Mouse (Mus musculus) intestine, postnatal 0 days (tissue): ENCODE data around the gene Ntn1. TPM values are rescaled to one million over a fixed set of nuclear protein-coding genes. Genes with fewer than 3 reads are reported as not detected.

Experiments
- ATAC-seq: fragments of 200-750 bp; cut with Nextera tagmentation; 2 replicates; pipeline ENCODE4 v1.8.0; 2017; ENCODE audit warnings: mild to moderate bottlenecking, moderate TSS enrichment, moderate library complexity
- H3K27ac ChIP-seq: fragments of 300-500 bp; sonication (generic); 2 replicates; pipeline ENCODE4 v1.5.1; 2014; ENCODE audit warnings: mild to moderate bottlenecking, low read depth, low read length, moderate library complexity
- H3K27me3 ChIP-seq: fragments of 300-500 bp; sonication (generic); replicated peaks from 2 replicates; pipeline ENCODE4 v1.6.1; 2014; ENCODE audit warnings: low read length, mixed read lengths; ENCODE audit not compliant: control insufficient read depth, insufficient read depth
- H3K36me3 ChIP-seq: fragments of 300-500 bp; sonication (generic); 2 replicates; pipeline ENCODE4 v1.6.1; 2014; ENCODE audit warnings: mild to moderate bottlenecking, moderate library complexity; ENCODE audit not compliant: control insufficient read depth, insufficient read depth
- H3K4me1 ChIP-seq: fragments of 300-500 bp; sonication (generic); replicated peaks from 2 replicates; pipeline ENCODE4 v1.6.1; 2014; ENCODE audit warnings: antibody characterized with exemption, low read length, mixed read lengths; ENCODE audit not compliant: control insufficient read depth, insufficient read depth
- H3K4me2 ChIP-seq: fragments of 300-500 bp; sonication (generic); replicated peaks from 2 replicates; pipeline ENCODE4 v1.6.1; 2014; ENCODE audit warnings: low read depth, mild to moderate bottlenecking, moderate library complexity
- H3K4me3 ChIP-seq: fragments of 300-500 bp; sonication (generic); 2 replicates; pipeline ENCODE4 v1.5.1; 2014; ENCODE audit warnings: low read depth, low read length
- H3K9ac ChIP-seq: fragments of 300-500 bp; sonication (generic); 2 replicates; pipeline ENCODE4 v1.6.1; 2014; ENCODE audit warnings: mild to moderate bottlenecking, low read depth, low read length
- H3K9me3 ChIP-seq: fragments of 300-500 bp; sonication (generic); 2 replicates; pipeline ENCODE4 v1.6.1; 2016; ENCODE audit warnings: mixed run types; ENCODE audit not compliant: control insufficient read depth
- CTCF ChIP-seq: sonication (generic); IDR thresholded peaks from 2 replicates; pipeline ENCODE4 v1.5.1; 2016; ENCODE audit warnings: low read depth, mild to moderate bottlenecking, control low read depth, antibody characterized with exemption, moderate library complexity
- WGBS: fragments of 180-500 bp; shearing (Covaris S2); extraction: QIAGEN DNeasy Blood & Tissue Kit; methylation state at CpG from one replicate; pipeline ENCODE4 v1.1.7; 2014; 5-methylcytosine and 5-hydroxymethylcytosine counted together
- polyA plus RNA-seq: library from polyadenylated mRNA; unstranded; fragments of >200 nt; fragmentation: Nextera tagmentation; extraction: Ambion mirVana; gene quantifications from 2 replicates; pipeline ENCODE4 v1.2.1, GENCODE M21; 2015

The Ntn1 gene
- polyA plus RNA-seq, 1 experiment from 2014 or later, result 8.8 TPM

DNA sequence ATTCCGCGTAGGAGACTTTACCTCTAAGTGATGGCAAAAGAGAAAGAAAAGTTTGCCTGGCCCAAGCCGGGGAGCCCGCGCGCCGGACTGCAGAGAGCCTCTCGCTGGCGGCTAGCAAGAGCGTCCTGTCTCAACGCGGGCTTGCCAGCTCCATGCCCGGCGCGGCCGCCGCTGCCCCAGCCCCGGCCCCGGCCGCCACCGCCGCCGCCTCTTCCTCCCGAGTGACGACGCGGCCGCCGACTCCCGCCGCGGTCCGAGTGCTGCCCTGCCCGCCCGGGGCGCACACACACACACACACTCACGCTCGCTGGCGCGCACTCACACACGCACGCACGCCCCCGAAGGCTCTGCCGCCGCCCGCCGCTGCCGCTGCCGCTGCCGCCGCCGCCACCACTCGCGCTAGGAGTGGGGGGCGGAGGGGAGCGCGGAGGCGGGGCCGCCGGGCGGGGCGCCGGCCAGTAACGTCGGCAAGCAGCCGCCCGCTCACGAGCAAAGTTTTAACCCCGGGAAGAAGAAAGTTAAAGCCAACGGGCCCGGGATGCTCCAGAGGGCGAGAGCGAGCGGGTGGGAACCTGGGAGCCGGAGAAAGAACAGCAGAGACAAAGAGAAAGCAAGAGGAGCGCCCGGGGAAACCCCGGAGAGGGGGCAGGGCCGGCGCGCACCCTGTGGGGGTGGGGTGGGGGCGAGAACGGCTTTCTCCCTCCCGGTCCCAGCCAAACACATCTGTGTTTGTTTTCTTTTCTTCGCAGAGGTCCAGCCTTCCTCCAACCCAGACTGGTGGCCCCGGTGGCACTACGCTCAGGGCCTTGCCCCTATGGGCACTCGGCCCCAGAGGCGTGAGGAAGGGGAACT lies 13.8 kb downstream of the Ntn1 start:
- 2% methylated on average over 82 of the region's 90 CpGs for WGBS
- peak overlapping the region; percentile 50 for H3K9ac ChIP-seq
- peak overlapping the region; percentile 98 for H3K4me2 ChIP-seq
- H3K27me3 ChIP-seq, result peaks cover 68% of the 10 kb centered on the region
- H3K4me1 ChIP-seq, result no peaks in the 10 kb centered on the region; the same call in 1 of the 2 replicates
- ATAC-seq, result peak; percentile 39; the same call in 1 of the 2 replicates
- no peak for TF ChIP-seq CTCF
- H3K4me3 ChIP-seq, result peak overlapping the region; percentile 70
- H3K9me3 ChIP-seq, result no peaks in the 10 kb centered on the region
- peak overlapping the region; percentile 57 for H3K27ac ChIP-seq
- H3K36me3 ChIP-seq, result no peaks in the 10 kb centered on the region

DNA sequence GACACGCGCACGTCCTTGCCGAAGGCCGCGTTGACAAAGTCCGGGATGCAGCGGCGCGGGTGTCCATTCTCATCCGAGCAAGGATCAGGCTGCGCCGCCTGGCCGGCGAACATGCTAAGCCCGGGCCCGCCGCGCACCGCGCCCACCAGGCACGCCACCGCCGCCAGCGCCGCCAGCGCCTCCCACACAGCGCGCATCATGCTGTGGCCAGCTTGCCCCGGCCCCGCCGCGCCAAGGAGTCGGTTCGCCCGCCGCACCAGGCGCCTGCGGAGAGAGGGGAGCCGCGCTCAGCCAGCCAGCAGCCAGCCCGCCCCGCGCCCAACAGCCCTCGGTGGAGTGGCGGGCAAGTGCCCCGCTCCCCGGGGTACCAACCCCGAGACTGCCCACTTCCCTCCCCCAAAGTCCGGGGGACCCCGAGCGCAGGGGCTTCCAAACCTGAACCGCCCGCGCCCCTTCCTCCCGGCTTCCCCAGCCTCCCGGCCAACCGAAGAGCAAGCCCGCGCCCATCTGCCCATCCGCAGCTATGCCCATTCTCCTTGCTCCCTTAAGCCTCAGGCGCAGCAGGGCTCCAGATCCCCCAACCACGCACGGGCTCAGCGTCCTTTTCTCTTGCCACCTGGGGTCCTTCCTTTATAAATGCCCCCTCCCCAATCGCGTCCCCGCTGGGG lies 14.6 kb downstream of the Ntn1 start:
- WGBS, result under 1% methylated on average over 63 of the region's 68 CpGs
- H3K36me3 ChIP-seq, result no peaks in the 10 kb centered on the region
- no peak for TF ChIP-seq CTCF
- H3K4me3 ChIP-seq, result peak overlapping the region; percentile 70
- no peaks in the 10 kb centered on the region for H3K9me3 ChIP-seq
- H3K27ac ChIP-seq, result no peak overlapping the region
- peak overlapping the region; percentile 50 for H3K9ac ChIP-seq
- ATAC-seq, result 0 out of 2 replicates have a peak, but pooled peaks have one; percentile 27
- no peaks in the 10 kb centered on the region; the same call in 1 of the 2 replicates for H3K4me1 ChIP-seq
- H3K27me3 ChIP-seq, result peaks cover 60% of the 10 kb centered on the region
- H3K4me2 ChIP-seq, result peak overlapping the region; percentile 98

DNA sequence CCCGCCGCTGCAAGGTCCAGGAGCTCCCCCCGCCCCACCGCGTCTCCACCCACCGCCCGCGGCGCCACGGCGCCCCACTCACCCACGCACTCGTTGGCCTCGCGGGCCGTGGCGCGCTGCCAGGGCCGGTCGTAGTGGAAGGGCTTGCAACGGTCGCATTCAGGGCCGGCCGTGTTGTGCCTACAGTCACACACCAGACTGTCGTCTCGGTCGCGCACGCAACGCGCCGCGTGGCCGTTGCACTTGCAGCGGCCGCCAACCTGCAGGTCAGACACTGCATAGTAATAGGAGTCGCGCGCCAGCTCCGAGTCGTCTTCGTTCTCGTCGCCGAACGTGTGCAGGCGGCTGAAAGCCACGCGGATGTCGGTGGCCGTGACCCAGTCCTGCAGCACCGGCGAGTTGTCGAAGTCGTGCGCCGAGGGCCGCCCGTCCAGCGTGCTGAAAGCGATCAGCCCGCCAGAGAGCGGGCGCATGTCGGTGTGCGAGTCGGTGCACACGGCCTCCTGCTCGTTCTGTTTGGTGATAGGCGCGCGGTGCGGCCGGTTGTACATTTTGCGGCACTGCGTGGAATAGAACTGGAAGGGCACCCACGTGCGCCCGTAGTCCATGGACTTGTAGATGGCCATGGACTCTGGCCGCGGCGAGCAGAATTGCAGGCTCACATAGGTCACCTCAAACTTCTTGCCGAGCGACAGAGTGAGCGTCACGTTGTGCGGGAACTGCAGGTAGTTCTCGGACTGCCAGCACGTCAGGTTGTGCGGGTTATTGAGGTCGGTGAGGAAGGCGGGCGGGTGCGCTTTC lies 15.4 kb downstream of the Ntn1 start:
- 1% methylated on average over 93 of the region's 94 CpGs for WGBS
- Histone ChIP-seq H3K36me3 (no peaks in the 10 kb centered on the region), H3K4me2 (peak overlapping the region; percentile 98), H3K27ac (no peak overlapping the region), H3K4me1 (no peaks in the 10 kb centered on the region; the same call in 1 of the 2 replicates), H3K27me3 (peaks cover 52% of the 10 kb centered on the region), H3K9me3 (no peaks in the 10 kb centered on the region), H3K9ac (0 out of 2 replicates have a peak overlapping the region, but pooled peaks have one; percentile 50), H3K4me3 (peak overlapping the region; percentile 70)
- ATAC-seq, result peak; percentile 11; the same call in 1 of the 2 replicates
- no peak for TF ChIP-seq CTCF

DNA sequence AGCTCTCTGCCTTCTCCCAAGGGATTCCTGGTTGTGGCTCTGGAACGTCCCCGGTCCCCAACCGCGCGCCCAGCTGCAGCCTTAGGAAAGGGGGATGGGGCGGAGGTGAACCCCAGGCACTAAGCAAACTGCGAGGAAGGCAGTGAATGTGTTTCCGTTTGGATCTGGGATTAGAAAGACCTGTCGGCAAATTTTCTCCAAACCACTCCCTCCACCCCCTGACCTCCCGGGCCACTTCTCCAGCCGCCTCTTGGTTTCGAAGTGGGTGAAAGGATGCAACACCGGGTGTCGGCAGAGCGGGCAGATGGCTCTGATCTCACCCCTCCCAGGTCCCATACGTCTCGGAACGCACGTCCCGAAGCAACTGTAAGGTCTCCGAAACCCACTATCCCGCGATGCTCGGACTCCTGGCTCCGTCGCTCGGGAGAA lies 16.0 kb downstream of the Ntn1 start:
- ATAC-seq, result no peak
- Histone ChIP-seq H3K27ac (no peak overlapping the region), H3K4me2 (peak overlapping the region; percentile 98), H3K4me1 (no peaks in the 10 kb centered on the region; the same call in 1 of the 2 replicates), H3K4me3 (peak overlapping the region; percentile 70), H3K9ac (no peak overlapping the region), H3K36me3 (no peaks in the 10 kb centered on the region), H3K9me3 (no peaks in the 10 kb centered on the region), H3K27me3 (peaks cover 49% of the 10 kb centered on the region)
- 3% methylated on average over 27 of the region's 27 CpGs for WGBS
- TF ChIP-seq CTCF, result no peak

GRCm38 (mm10) chr11:68384131-68384530 lies 16.5 kb downstream of the Ntn1 start:
- WGBS, result 19% methylated on average over 12 of the region's 12 CpGs

More at GRCm38 (mm10) chr11:68384131-68384530, 16.5 kb downstream of the Ntn1 start:
- peaks cover 45% of the 10 kb centered on the region for H3K27me3 ChIP-seq
- no peak for ATAC-seq
- H3K9me3 ChIP-seq, result no peaks in the 10 kb centered on the region
- H3K4me1 ChIP-seq, result no peaks in the 10 kb centered on the region; the same call in 1 of the 2 replicates
- no peak overlapping the region for H3K27ac ChIP-seq
- no peak overlapping the region for H3K9ac ChIP-seq
- H3K4me2 ChIP-seq, result peak overlapping the region; percentile 98
- no peaks in the 10 kb centered on the region for H3K36me3 ChIP-seq
- peak overlapping the region; percentile 70 for H3K4me3 ChIP-seq
- no peak for TF ChIP-seq CTCF
